Mouse (Mus musculus) megakaryocyte-erythroid progenitor cell, adult 5 weeks (primary cell): Measurements from ENCODE around the gene Ttc27. TPM values are rescaled to one million over a fixed set of nuclear protein-coding genes. Genes with fewer than 3 reads are reported as not detected.

ENCODE experiments used
- polyA plus RNA-seq: library from polyadenylated mRNA; stranded (reverse); fragments of >175 nt; gene quantifications from 2 replicates; pipeline ENCODE4 v1.2.3, GENCODE M21; 2012

Ttc27 gene
- 22.9 and 24.0 TPM in 2 replicates for polyA plus RNA-seq

GRCm38 (mm10) chr17:74717618-74718151 lies at the start of gene Ttc27:
Ttc27 (plus strand) TSS chr17:74717732.

Other genes with a start within 250 kb of the Ttc27 start
- 20.9 and 22.7 TPM in 2 replicates for gene Yipf4, start 228.2 kb upstream of the Ttc27 start, polyA plus RNA-seq
- 14.4 and 20.6 TPM in 2 replicates for gene Birc6, start 189.4 kb upstream of the Ttc27 start, polyA plus RNA-seq